Mouse (Mus musculus): ENCODE measurements at regions not wholly inside any gene's neighbourhood (a gene's known extent, or its start where the extent isn't known, plus 50 kb on each side); places are given as distances from the start of the nearest gene placed in this dataset.

- dilution Hi-C loops (cut with MboI; ENCODE audit: extremely low pct_ligation_motif_present, extremely low pct_unique_long_range_greater_than_20kb, low sequenced_read_pairs), result no loop called here
- Histone ChIP-seq H3K79me2 (replicated peaks; ENCODE audit: control insufficient read depth, extremely low read depth, insufficient read depth, poor library complexity, severe bottlenecking) (no peaks in the 10 kb centered on the region), H3K27me3 (replicated peaks) (no peaks in the 10 kb centered on the region), H3K4me1 (ENCODE audit: control insufficient read depth in 1 of 2, insufficient read depth in 2 of 2) (peaks cover 7 to 59% of the 10 kb centered on the region in 2 experiments; a peak in 3 of 4 replicates), H3K9ac (ENCODE audit: insufficient read depth, low read depth) (no peak overlapping the region), H3K27ac (ENCODE audit: insufficient read depth, low read depth) (no peak overlapping the region), H3K4me2 (ENCODE audit: insufficient read depth, low read depth, poor library complexity, severe bottlenecking) (no peak overlapping the region), H3K9me3 (replicated peaks; ENCODE audit: low read length) (no peaks in the 10 kb centered on the region), H3K36me3 (replicated peaks in 1 of 2; ENCODE audit: control insufficient read depth in 1 of 2, insufficient read depth in 1 of 2, low read length in 1 of 2) (no peaks in the 10 kb centered on the region), H3K4me3 (replicated peaks in 1 of 3; ENCODE audit: low read depth in 2 of 3, low read length in 2 of 3, poor library complexity in 1 of 3) (no peak overlapping the region)
- DNase-seq (ENCODE audit: extremely low read depth), result no peak
- in situ Hi-C loops (cut with MboI; ENCODE audit: low pct_ligation_motif_present, low pct_unique_long_range_greater_than_20kb, low sequenced_read_pairs), result no loop called here
- TF ChIP-seq CTCF (conservative IDR thresholded peaks at IDR 0.05 in 1 of 2, IDR thresholded peaks at IDR 0.05 in 1 of 2; ENCODE audit: low read depth in 2 of 2, low read length in 2 of 2) (no peak), TBP (conservative IDR thresholded peaks at IDR 0.05; ENCODE audit: low read depth, low read length) (no peak), ZNF384 (IDR thresholded peaks at IDR 0.05; ENCODE audit: low read depth, low read length) (no peak), EP300 (IDR thresholded peaks at IDR 0.05; ENCODE audit: low read length) (no peak), UBTF (IDR thresholded peaks at IDR 0.05; ENCODE audit: low read depth, low read length) (no peak), MXI1 (IDR thresholded peaks at IDR 0.05; ENCODE audit: low read depth, low read length) (no peak), ZKSCAN1 (IDR thresholded peaks at IDR 0.05; ENCODE audit: borderline replicate concordance, low read depth, low read length) (no peak), SIN3A (IDR thresholded peaks at IDR 0.05; ENCODE audit: low read length) (no peak), ZC3H11A (IDR thresholded peaks at IDR 0.05; ENCODE audit: low read depth, low read length) (no peak), MAX (IDR thresholded peaks at IDR 0.05; ENCODE audit: low read length) (no peak), IRF4 (IDR thresholded peaks at IDR 0.05; ENCODE audit: low read depth, low read length) (no peak), USF1 (IDR thresholded peaks at IDR 0.05; ENCODE audit: low read depth, low read length) (no peak), PAX5 (IDR thresholded peaks at IDR 0.05; ENCODE audit: low read length) (no peak), SMC3 (IDR thresholded peaks at IDR 0.05; ENCODE audit: low read depth, low read length) (no peak)
These were observed 58.4 kb upstream of the Pkdcc start for GRCm38 (mm10) chr17:83156682-83157081.

- dilution Hi-C loops (cut with MboI; ENCODE audit: extremely low pct_ligation_motif_present, extremely low pct_unique_long_range_greater_than_20kb, low sequenced_read_pairs) (no loop called here), in situ Hi-C loops (cut with MboI; ENCODE audit: low pct_ligation_motif_present, low pct_unique_long_range_greater_than_20kb, low sequenced_read_pairs) (no loop called here)
These were observed 57.0 kb upstream of the Pkdcc start for GRCm38 (mm10) chr17:83158053-83158452.

More at GRCm38 (mm10) chr17:83158053-83158452, 57.0 kb upstream of the Pkdcc start:
- Histone ChIP-seq H3K27ac (ENCODE audit: insufficient read depth, low read depth) (no peak overlapping the region), H3K79me2 (replicated peaks; ENCODE audit: control insufficient read depth, extremely low read depth, insufficient read depth, poor library complexity, severe bottlenecking) (no peaks in the 10 kb centered on the region), H3K4me1 (ENCODE audit: control insufficient read depth in 1 of 2, insufficient read depth in 2 of 2) (peaks cover 11 to 58% of the 10 kb centered on the region in 2 experiments; a peak in 3 of 4 replicates), H3K9ac (ENCODE audit: insufficient read depth, low read depth) (no peak overlapping the region), H3K4me2 (ENCODE audit: insufficient read depth, low read depth, poor library complexity, severe bottlenecking) (no peak overlapping the region; the same call in 1 of the 2 replicates), H3K4me3 (replicated peaks in 1 of 3; ENCODE audit: low read depth in 2 of 3, low read length in 2 of 3, poor library complexity in 1 of 3) (no peak overlapping the region), H3K27me3 (replicated peaks) (no peaks in the 10 kb centered on the region), H3K36me3 (replicated peaks in 1 of 2; ENCODE audit: control insufficient read depth in 1 of 2, insufficient read depth in 1 of 2, low read length in 1 of 2) (no peaks in the 10 kb centered on the region), H3K9me3 (replicated peaks; ENCODE audit: low read length) (no peaks in the 10 kb centered on the region)
- peak; percentile 94 for DNase-seq (ENCODE audit: extremely low read depth)
- TF ChIP-seq CHD1 (IDR thresholded peaks at IDR 0.05; ENCODE audit: low read depth, low read length) (no peak), ZNF384 (IDR thresholded peaks at IDR 0.05; ENCODE audit: low read depth, low read length) (peak; percentile 51), JUND (conservative IDR thresholded peaks at IDR 0.05; ENCODE audit: low read depth, low read length) (peak; percentile 100), RAD21 (IDR thresholded peaks at IDR 0.05; ENCODE audit: low read depth, low read length) (no peak), IRF4 (IDR thresholded peaks at IDR 0.05; ENCODE audit: low read depth, low read length) (peak; percentile 100), EP300 (IDR thresholded peaks at IDR 0.05; ENCODE audit: low read length) (peak; percentile 100), HCFC1 (IDR thresholded peaks at IDR 0.05; ENCODE audit: low read depth, low read length) (0 out of 2 replicates have a peak, but pooled peaks have one; percentile 24), MEF2A (IDR thresholded peaks at IDR 0.05; ENCODE audit: borderline replicate concordance, low read depth, low read length) (peak; percentile 83), ZC3H11A (IDR thresholded peaks at IDR 0.05; ENCODE audit: low read depth, low read length) (no peak), TCF12 (IDR thresholded peaks at IDR 0.05; ENCODE audit: low read depth, low read length) (peak; percentile 51; the same call in 1 of the 2 replicates), KAT2A (IDR thresholded peaks at IDR 0.05; ENCODE audit: insufficient replicate concordance, low read length) (no peak), ETS1 (conservative IDR thresholded peaks at IDR 0.05; ENCODE audit: low read depth, low read length) (peak; percentile 79), CHD2 (IDR thresholded peaks at IDR 0.05; ENCODE audit: low read length) (peak; percentile 67; the same call in 1 of the 2 replicates), NRF1 (IDR thresholded peaks at IDR 0.05; ENCODE audit: low read depth, low read length) (no peak), MAFK (IDR thresholded peaks at IDR 0.05; ENCODE audit: insufficient replicate concordance, low read length) (peak; percentile 73), BHLHE40 (IDR thresholded peaks at IDR 0.05; ENCODE audit: low read depth, low read length) (peak; percentile 85), JUN (IDR thresholded peaks at IDR 0.05; ENCODE audit: insufficient read depth, low read depth, low read length) (peak; percentile 99), SMC3 (IDR thresholded peaks at IDR 0.05; ENCODE audit: low read depth, low read length) (no peak), MYC (IDR thresholded peaks at IDR 0.05; ENCODE audit: low read depth, low read length) (peak; percentile 85; the same call in 1 of the 2 replicates), SIN3A (IDR thresholded peaks at IDR 0.05; ENCODE audit: low read length) (peak; percentile 67), RCOR1 (conservative IDR thresholded peaks at IDR 0.05; ENCODE audit: low read depth, low read length) (peak; percentile 96), TBP (conservative IDR thresholded peaks at IDR 0.05; ENCODE audit: low read depth, low read length) (0 out of 2 replicates have a peak, but pooled peaks have one; percentile 42), NELFE (IDR thresholded peaks at IDR 0.05; ENCODE audit: low read depth, low read length) (no peak), MAX (IDR thresholded peaks at IDR 0.05; ENCODE audit: low read length) (peak; percentile 55; the same call in 1 of the 2 replicates)

Data from CH12.LX (cell line).